Mouse (Mus musculus) T-helper 2 cell (primary cell): ENCODE results near the gene Zmat5.

Source experiments
- in situ Hi-C: fragments of 300-600 bp; cut with MboI, MseI; formaldehyde crosslinking; loops from one replicate; pipeline ENCODE4 v1.15.1; 2025; ENCODE audit warnings: high pct_unique_total_duplicates

Gene Zmat5

GRCm38 (mm10) chr11:4704072-4704964 lies at the start of gene Zmat5, which contains the start of gene Uqcr10:
Zmat5 (plus strand) TSS chr11:4704678.
Uqcr10 (minus strand) TSS chr11:4704342.
- in situ Hi-C loops, result no loop called here

GRCm38 (mm10) chr11:4659818-4660217 lies 44.7 kb upstream of the Zmat5 start:
- in situ Hi-C loops, result no loop called here

- in situ Hi-C loops, result no loop called here
Measured at GRCm38 (mm10) chr11:4660309-4661025, 44.0 kb upstream of the Zmat5 start.

GRCm38 (mm10) chr11:4661324-4661723 lies 43.2 kb upstream of the Zmat5 start:
- in situ Hi-C loops, result no loop called here

GRCm38 (mm10) chr11:4661871-4662495 lies 42.5 kb upstream of the Zmat5 start:
- in situ Hi-C loops, result no loop called here

GRCm38 (mm10) chr11:4662496-4662878 lies 42.0 kb upstream of the Zmat5 start:
- in situ Hi-C loops, result no loop called here

GRCm38 (mm10) chr11:4671736-4672135 lies 32.7 kb upstream of the Zmat5 start:
- in situ Hi-C loops, result no loop called here

GRCm38 (mm10) chr11:4674593-4674992 lies 29.9 kb upstream of the Zmat5 start:
- in situ Hi-C loops, result no loop called here

- in situ Hi-C loops, result no loop called here
Measured at GRCm38 (mm10) chr11:4675126-4675562, 29.3 kb upstream of the Zmat5 start.

GRCm38 (mm10) chr11:4675693-4676092 lies 28.8 kb upstream of the Zmat5 start:
- in situ Hi-C loops, result no loop called here

GRCm38 (mm10) chr11:4677250-4677872 lies 27.1 kb upstream of the Zmat5 start:
- in situ Hi-C loops, result no loop called here

- in situ Hi-C loops, result no loop called here
Measured at GRCm38 (mm10) chr11:4678700-4679440, 25.6 kb upstream of the Zmat5 start.

GRCm38 (mm10) chr11:4679441-4679832 lies 25.0 kb upstream of the Zmat5 start:
- in situ Hi-C loops, result no loop called here

GRCm38 (mm10) chr11:4680126-4680525 lies 24.4 kb upstream of the Zmat5 start:
- in situ Hi-C loops, result no loop called here

- in situ Hi-C loops, result no loop called here
Measured at GRCm38 (mm10) chr11:4683516-4683915, 21.0 kb upstream of the Zmat5 start.

GRCm38 (mm10) chr11:4684186-4684585 lies 20.3 kb upstream of the Zmat5 start:
- in situ Hi-C loops, result no loop called here

GRCm38 (mm10) chr11:4685071-4685470 lies 19.4 kb upstream of the Zmat5 start:
- in situ Hi-C loops, result no loop called here

- in situ Hi-C loops, result no loop called here
Measured at GRCm38 (mm10) chr11:4685510-4685909, 19.0 kb upstream of the Zmat5 start.

- in situ Hi-C loops, result no loop called here
Measured at GRCm38 (mm10) chr11:4687027-4687426, 17.5 kb upstream of the Zmat5 start.

- in situ Hi-C loops, result no loop called here
Measured at GRCm38 (mm10) chr11:4687874-4688273, 16.6 kb upstream of the Zmat5 start.
